Mouse (Mus musculus) heart, adult 2 months (tissue): ENCODE data around the gene Mcm2.

Experiments
- CTCF ChIP-seq: fragments of 200-600 bp; IDR thresholded peaks from 2 replicates; pipeline ENCODE4 v1.8.1; 2022; ENCODE audit warnings: antibody characterized with exemption, mild to moderate bottlenecking, moderate library complexity
- POLR2A ChIP-seq: fragments of 200-500 bp; IDR thresholded peaks from 2 replicates; pipeline ENCODE4 v1.6.1; 2011; ENCODE audit warnings: mild to moderate bottlenecking, low read depth, low read length, control low read depth; ENCODE audit not compliant: insufficient read depth

GRCm38 (mm10) chr6:88943666-88944065 lies 45.1 kb upstream of the Mcm2 start:
- TF ChIP-seq CTCF (no peak), POLR2A (no peak)
